Mouse (Mus musculus): Measurements from ENCODE around the gene Olfr323.

DNA sequence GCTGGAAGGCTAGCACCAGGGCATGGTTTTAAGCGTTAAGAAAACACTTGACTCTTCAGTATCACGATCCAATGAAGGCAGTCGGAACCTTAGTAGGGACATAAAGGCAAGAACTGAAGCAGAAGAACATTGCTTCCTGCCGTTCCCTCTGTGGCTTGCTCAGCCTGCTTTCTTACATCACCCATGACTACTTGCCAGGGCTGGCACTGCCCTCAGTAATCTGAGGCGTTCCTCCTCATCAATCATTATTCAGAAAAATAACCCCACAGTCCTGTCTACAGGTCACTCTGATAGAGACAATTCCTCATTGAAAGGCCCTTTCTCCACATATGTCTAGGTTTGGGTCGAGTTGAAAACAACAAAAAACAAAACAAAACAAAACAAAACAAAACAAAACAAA is 23.3 kb downstream of the Olfr323 start:
- TF ChIP-seq TAL1 (conservative IDR thresholded peaks at IDR 0.05; ENCODE audit: low read depth, low read length) = no peak
- TF ChIP-seq GATA2 (IDR thresholded peaks at IDR 0.05; ENCODE audit: borderline replicate concordance, low read depth, low read length) = no peak
- TF ChIP-seq CTCF (IDR thresholded peaks at IDR 0.05; ENCODE audit: low read depth, low read length) = no peak
- no peak for TF ChIP-seq POLR2AphosphoS5 (IDR thresholded peaks at IDR 0.05; ENCODE audit: insufficient replicate concordance, low read depth, low read length)

All from G1E (cell line).